Mouse (Mus musculus): ENCODE data around the gene Sgsm2. TPM values are rescaled to one million over a fixed set of nuclear protein-coding genes. Genes with fewer than 3 reads are reported as not detected.
"Not testable (repeated sequence)": the region's sequence is repeated elsewhere in the genome, so short reads cannot be mapped to it uniquely, and the experiment has no call there.

The Sgsm2 gene
- polyA plus RNA-seq, 2 experiments = 1.1 to 2.6 TPM

GRCm38 (mm10) chr11:74821463-74821862 is 75.4 kb downstream of the Sgsm2 start:
- DNase-seq (ENCODE audit: low read depth in 3 of 3, low spot score in 3 of 3) = no peak
- Histone ChIP-seq H3K9ac (replicated peaks) (no peak overlapping the region), H3K4me3 (ENCODE audit: insufficient read depth in 1 of 2, low read depth in 2 of 2, low read length in 2 of 2) (no peak overlapping the region), H3K36me3 (replicated peaks; ENCODE audit: control insufficient read depth, insufficient read depth, low read depth) (peaks cover 6% of the 10 kb centered on the region), H3K27me3 (ENCODE audit: control insufficient read depth, insufficient read depth, low read length) (no peaks in the 10 kb centered on the region), H3K4me2 (ENCODE audit: low read depth) (no peak overlapping the region), H3K9me3 (ENCODE audit: control insufficient read depth, low read length) (no peaks in the 10 kb centered on the region), H3K27ac (no peak overlapping the region), H3K4me1 (replicated peaks; ENCODE audit: control insufficient read depth in 2 of 2, insufficient read depth in 2 of 2, low read length in 1 of 2) (peaks cover 5 to 6% of the 10 kb centered on the region in 2 experiments)
- ATAC-seq (ENCODE audit: insufficient read depth) = no peak
- WGBS (ENCODE audit: insufficient replicate concordance) = 54% methylated on average over 1 of the region's 1 CpGs
- TF ChIP-seq CTCF (IDR thresholded peaks at IDR 0.05; ENCODE audit: low read depth) (peak; percentile 43; the same call in 1 of the 2 replicates), EP300 (IDR thresholded peaks at IDR 0.05; ENCODE audit: low read depth) (no peak)

- Histone ChIP-seq H3K4me1 (replicated peaks; ENCODE audit: control insufficient read depth in 2 of 2, insufficient read depth in 2 of 2, low read length in 1 of 2) (peaks cover under 1 to 1% of the 10 kb centered on the region in 2 experiments), H3K4me2 (ENCODE audit: low read depth) (no peak overlapping the region), H3K36me3 (replicated peaks; ENCODE audit: control insufficient read depth, insufficient read depth, low read depth) (peaks cover 8% of the 10 kb centered on the region), H3K9ac (replicated peaks) (no peak overlapping the region), H3K27me3 (ENCODE audit: control insufficient read depth, insufficient read depth, low read length) (no peaks in the 10 kb centered on the region), H3K27ac (no peak overlapping the region), H3K9me3 (ENCODE audit: control insufficient read depth, low read length) (no peaks in the 10 kb centered on the region), H3K4me3 (ENCODE audit: insufficient read depth in 1 of 2, low read depth in 2 of 2, low read length in 2 of 2) (no peak overlapping the region)
- ATAC-seq (ENCODE audit: insufficient read depth) (no peak), DNase-seq (ENCODE audit: low read depth in 3 of 3, low spot score in 3 of 3) (no peak)
- TF ChIP-seq EP300 (IDR thresholded peaks at IDR 0.05; ENCODE audit: low read depth) (no peak), CTCF (IDR thresholded peaks at IDR 0.05; ENCODE audit: low read depth) (no peak)
- 51% methylated on average over 1 of the region's 1 CpGs for WGBS (ENCODE audit: insufficient replicate concordance)
Observed at GRCm38 (mm10) chr11:74820921-74821320, 75.9 kb downstream of the Sgsm2 start.

- no peaks in the 10 kb centered on the region for H3K9me3 ChIP-seq (ENCODE audit: control insufficient read depth, low read length)
- ATAC-seq (ENCODE audit: insufficient read depth) (no peak), DNase-seq (ENCODE audit: low read depth in 3 of 3, low spot score in 3 of 3) (no peak)
- H3K9ac ChIP-seq (replicated peaks) = no peak overlapping the region
- no peak for TF ChIP-seq CTCF (IDR thresholded peaks at IDR 0.05; ENCODE audit: low read depth)
- no peak for TF ChIP-seq EP300 (IDR thresholded peaks at IDR 0.05; ENCODE audit: low read depth)
- H3K4me1 ChIP-seq (replicated peaks; ENCODE audit: control insufficient read depth in 2 of 2, insufficient read depth in 2 of 2, low read length in 1 of 2) = no peaks in the 10 kb centered on the region
- H3K27me3 ChIP-seq (ENCODE audit: control insufficient read depth, insufficient read depth, low read length) = no peaks in the 10 kb centered on the region
- H3K4me3 ChIP-seq (ENCODE audit: insufficient read depth in 1 of 2, low read depth in 2 of 2, low read length in 2 of 2) = no peak overlapping the region
- no peak overlapping the region for H3K4me2 ChIP-seq (ENCODE audit: low read depth)
- peaks cover 12% of the 10 kb centered on the region for H3K36me3 ChIP-seq (replicated peaks; ENCODE audit: control insufficient read depth, insufficient read depth, low read depth)
- no peak overlapping the region for H3K27ac ChIP-seq
Observed at GRCm38 (mm10) chr11:74815795-74816194, 81.1 kb downstream of the Sgsm2 start.

- no peak overlapping the region for H3K27ac ChIP-seq
- H3K36me3 ChIP-seq (replicated peaks; ENCODE audit: control insufficient read depth, insufficient read depth, low read depth) = peaks cover 9% of the 10 kb centered on the region
Observed at GRCm38 (mm10) chr11:74811538-74811937, 85.3 kb downstream of the Sgsm2 start.

GRCm38 (mm10) chr11:74811027-74811426 is 85.8 kb downstream of the Sgsm2 start:
- not testable (repeated sequence) for H3K9ac ChIP-seq (replicated peaks); H3K27me3 ChIP-seq (ENCODE audit: control insufficient read depth, insufficient read depth, low read length); H3K36me3 ChIP-seq (replicated peaks; ENCODE audit: control insufficient read depth, insufficient read depth, low read depth); H3K4me1 ChIP-seq (replicated peaks; ENCODE audit: control insufficient read depth in 2 of 2, insufficient read depth in 2 of 2, low read length in 1 of 2); H3K27ac ChIP-seq; H3K4me2 ChIP-seq (ENCODE audit: low read depth); H3K4me3 ChIP-seq (ENCODE audit: insufficient read depth in 1 of 2, low read depth in 2 of 2, low read length in 2 of 2); ATAC-seq (ENCODE audit: insufficient read depth); DNase-seq (ENCODE audit: low read depth in 3 of 3, low spot score in 3 of 3); H3K9me3 ChIP-seq (ENCODE audit: control insufficient read depth, low read length)
- 86% methylated on average over 3 of the region's 3 CpGs for WGBS (ENCODE audit: insufficient replicate concordance)

More at GRCm38 (mm10) chr11:74811538-74811937, 85.3 kb downstream of the Sgsm2 start:
- Histone ChIP-seq H3K9ac (replicated peaks) (no peak overlapping the region), H3K4me1 (replicated peaks; ENCODE audit: control insufficient read depth in 2 of 2, insufficient read depth in 2 of 2, low read length in 1 of 2) (no peaks in the 10 kb centered on the region), H3K27me3 (ENCODE audit: control insufficient read depth, insufficient read depth, low read length) (no peaks in the 10 kb centered on the region), H3K4me3 (ENCODE audit: insufficient read depth in 1 of 2, low read depth in 2 of 2, low read length in 2 of 2) (no peak overlapping the region), H3K9me3 (ENCODE audit: control insufficient read depth, low read length) (no peaks in the 10 kb centered on the region), H3K4me2 (ENCODE audit: low read depth) (no peak overlapping the region)
- ATAC-seq (ENCODE audit: insufficient read depth) (no peak), DNase-seq (ENCODE audit: low read depth in 3 of 3, low spot score in 3 of 3) (no peak)
- TF ChIP-seq CTCF (IDR thresholded peaks at IDR 0.05; ENCODE audit: low read depth) (no peak), EP300 (IDR thresholded peaks at IDR 0.05; ENCODE audit: low read depth) (no peak)
- 77% methylated on average over 5 of the region's 5 CpGs for WGBS (ENCODE audit: insufficient replicate concordance)

Data from liver, embryonic 14.5 days (tissue).